Mouse (Mus musculus) small intestine, adult 2 months (tissue): ENCODE results near the gene Slc35a1. TPM values are rescaled to one million over a fixed set of nuclear protein-coding genes. Genes with fewer than 3 reads are reported as not detected.
"Not testable (repeated sequence)": the region's sequence is repeated elsewhere in the genome, so short reads cannot be mapped to it uniquely, and the experiment has no call there.

Experiments used
- H3K27ac ChIP-seq: fragments of 200-500 bp; 2 replicates; pipeline ENCODE4 v1.5.1; 2012; ENCODE audit warnings: low read depth, low read length, control low read depth, inconsistent platforms; ENCODE audit not compliant: insufficient read depth
- H3K27me3 ChIP-seq: fragments of 200-500 bp; 2 replicates; pipeline ENCODE4 v1.6.1; 2012; ENCODE audit warnings: mild to moderate bottlenecking, moderate library complexity, low read length, inconsistent platforms; ENCODE audit not compliant: control insufficient read depth, insufficient read depth
- H3K36me3 ChIP-seq: fragments of 200-500 bp; 2 replicates; pipeline ENCODE4 v1.6.1; 2012; ENCODE audit warnings: mild to moderate bottlenecking, low read length, control low read depth, inconsistent platforms; ENCODE audit not compliant: control insufficient read depth, insufficient read depth
- H3K4me1 ChIP-seq: fragments of 200-500 bp; 2 replicates; pipeline ENCODE4 v1.6.1; 2012; ENCODE audit warnings: low read length, inconsistent platforms, mixed read lengths; ENCODE audit not compliant: control insufficient read depth, insufficient read depth, insufficient read length
- H3K4me3 ChIP-seq: fragments of 200-500 bp; 2 replicates; pipeline ENCODE4 v1.5.1; 2012; ENCODE audit warnings: low read depth, mild to moderate bottlenecking, control low read depth, inconsistent platforms, low read length, moderate library complexity
- CTCF ChIP-seq: fragments of 200-500 bp; IDR thresholded peaks from 2 replicates; pipeline ENCODE4 v1.5.1; 2012; ENCODE audit warnings: low read depth, mild to moderate bottlenecking, control low read depth, inconsistent platforms, low read length, moderate library complexity, mixed read lengths; ENCODE audit not compliant: insufficient replicate concordance, insufficient read length; ENCODE audit errors: extremely low read depth
- POLR2A ChIP-seq: fragments of 200-500 bp; IDR thresholded peaks from 2 replicates; pipeline ENCODE4 v1.6.1; 2012; ENCODE audit warnings: low read depth, mild to moderate bottlenecking, control low read depth, inconsistent platforms, low read length, moderate library complexity
- WGBS: fragments of 180-500 bp; shearing (Covaris S2); methylation state at CpG from one replicate; pipeline ENCODE4 v1.1.7; 2018; 5-methylcytosine and 5-hydroxymethylcytosine counted together
- polyA plus RNA-seq: library from polyadenylated mRNA; depleted of rRNA; stranded (reverse); fragments of >200 nt; gene quantifications from 2 replicates; pipeline ENCODE4 v1.2.3, GENCODE M21; 2012; rRNA removed

The Slc35a1 gene
- polyA plus RNA-seq = 5.4 and 5.5 TPM in 2 replicates

GRCm38 (mm10) chr4:34686874-34687567, at the start of gene Slc35a1:
TSS of gene Slc35a1 (minus strand) at chr4:34687438.
- H3K27ac ChIP-seq = 0 out of 2 replicates have a peak within 1 kb of the TSS, but pooled peaks have one; percentile 6
- WGBS = 1% methylated on average over 65 of the region's 65 CpGs
- TF ChIP-seq CTCF (no peak), POLR2A (peak; percentile 55)
- H3K27me3 ChIP-seq = no peaks in the 10 kb centered on the region
- H3K4me3 ChIP-seq = peak within 1 kb of the TSS; percentile 85
- no peaks in the 10 kb centered on the region for H3K4me1 ChIP-seq
- no peaks in the 10 kb centered on the region for H3K36me3 ChIP-seq

GRCm38 (mm10) chr4:34734461-34734860, 47.2 kb upstream of the Slc35a1 start:
- TF ChIP-seq POLR2A (no peak), CTCF (no peak)
- Histone ChIP-seq H3K36me3 (no peaks in the 10 kb centered on the region), H3K4me3 (no peak overlapping the region), H3K27ac (no peak overlapping the region), H3K4me1 (peaks cover 5% of the 10 kb centered on the region), H3K27me3 (peaks cover 7% of the 10 kb centered on the region; the same call in 1 of the 2 replicates)
- 79% methylated on average over 3 of the region's 3 CpGs for WGBS

GRCm38 (mm10) chr4:34733415-34733814, 46.2 kb upstream of the Slc35a1 start:
- H3K27me3 ChIP-seq, H3K36me3 ChIP-seq, H3K4me3 ChIP-seq, H3K27ac ChIP-seq, H3K4me1 ChIP-seq: not testable (repeated sequence)
- TF ChIP-seq CTCF = peak; percentile 25; the same call in 1 of the 2 replicates
- WGBS = 20% methylated on average over 2 of the region's 2 CpGs

- no peak for TF ChIP-seq POLR2A
- TF ChIP-seq CTCF = no peak
- Histone ChIP-seq H3K27ac (no peak within 1 kb of the TSS), H3K4me1 (peaks cover 5% of the 10 kb centered on the region), H3K27me3 (peaks cover 7% of the 10 kb centered on the region; the same call in 1 of the 2 replicates), H3K36me3 (no peaks in the 10 kb centered on the region), H3K4me3 (peak within 1 kb of the TSS; percentile 75)
- WGBS = 1% methylated on average over 38 of the region's 38 CpGs
Measured at GRCm38 (mm10) chr4:34729851-34730341, 42.7 kb upstream of the Slc35a1 start, which contains the start of gene Cfap206. TSS of gene Cfap206 (minus strand) at chr4:34730206.

GRCm38 (mm10) chr4:34725710-34726109, 38.5 kb upstream of the Slc35a1 start:
- H3K4me3 ChIP-seq, H3K4me1 ChIP-seq, H3K27me3 ChIP-seq, H3K27ac ChIP-seq, H3K36me3 ChIP-seq: not testable (repeated sequence)
- WGBS = 85% methylated on average over 3 of the region's 3 CpGs

- H3K27ac ChIP-seq = no peak overlapping the region
- no peaks in the 10 kb centered on the region for H3K27me3 ChIP-seq
- TF ChIP-seq CTCF (no peak), POLR2A (no peak)
- no peaks in the 10 kb centered on the region for H3K36me3 ChIP-seq
- H3K4me3 ChIP-seq = no peak overlapping the region
- no peaks in the 10 kb centered on the region for H3K4me1 ChIP-seq
- WGBS = 73% methylated on average over 4 of the region's 4 CpGs
Measured at GRCm38 (mm10) chr4:34724306-34724705, 37.1 kb upstream of the Slc35a1 start.

GRCm38 (mm10) chr4:34723186-34723585, 35.9 kb upstream of the Slc35a1 start:
- Histone ChIP-seq H3K4me1 (no peaks in the 10 kb centered on the region), H3K27me3 (no peaks in the 10 kb centered on the region), H3K4me3 (no peak overlapping the region), H3K36me3 (no peaks in the 10 kb centered on the region), H3K27ac (no peak overlapping the region)
- no peak for TF ChIP-seq POLR2A
- no peak for TF ChIP-seq CTCF
- WGBS = 63% methylated on average over 4 of the region's 4 CpGs
